Mouse (Mus musculus): Measurements from ENCODE around the gene Agbl5.

GRCm38 (mm10) chr5:30909863-30910262 is 21.4 kb downstream of the Agbl5 start:
- TF ChIP-seq CTCF (IDR thresholded peaks at IDR 0.05; ENCODE audit: borderline replicate concordance, insufficient read depth, low read length) (no peak), POLR2A (IDR thresholded peaks at IDR 0.05; ENCODE audit: low read depth, low read length) (no peak)

Measured in embryonic fibroblast, embryonic 13.5 days (primary cell).